Mouse (Mus musculus) embryonic facial prominence, embryonic 12.5 days (tissue): ENCODE data around the gene Anxa9. TPM values are rescaled to one million over a fixed set of nuclear protein-coding genes. Genes with fewer than 3 reads are reported as not detected.

Source experiments
- ATAC-seq: fragments of 200-750 bp; cut with Nextera tagmentation; 2 replicates; pipeline ENCODE4 v1.8.0; 2017; ENCODE audit not compliant: insufficient number of reproducible peaks, insufficient read depth, low FRiP score, low TSS enrichment
- H3K27ac ChIP-seq: fragments of 300-500 bp; sonication (generic); 2 replicates; pipeline ENCODE4 v1.5.1; 2016; ENCODE audit warnings: mild to moderate bottlenecking
- H3K27me3 ChIP-seq: fragments of 300-500 bp; sonication (generic); 2 replicates; pipeline ENCODE4 v1.6.1; 2016; ENCODE audit warnings: mild to moderate bottlenecking, moderate library complexity
- H3K36me3 ChIP-seq: fragments of 300-500 bp; sonication (generic); 2 replicates; pipeline ENCODE4 v1.6.1; 2016; ENCODE audit warnings: mild to moderate bottlenecking
- H3K4me1 ChIP-seq: fragments of 300-500 bp; sonication (generic); 2 replicates; pipeline ENCODE4 v1.6.1; 2016
- H3K4me2 ChIP-seq: fragments of 300-500 bp; sonication (generic); replicated peaks from 2 replicates; pipeline ENCODE4 v1.6.1; 2016; ENCODE audit warnings: mild to moderate bottlenecking, moderate library complexity
- H3K4me3 ChIP-seq: fragments of 300-500 bp; sonication (generic); 2 replicates; pipeline ENCODE4 v1.5.1; 2016; ENCODE audit warnings: mild to moderate bottlenecking
- H3K9ac ChIP-seq: fragments of 300-500 bp; sonication (generic); 2 replicates; pipeline ENCODE4 v1.6.1; 2016; ENCODE audit warnings: mild to moderate bottlenecking, moderate library complexity
- H3K9me3 ChIP-seq: fragments of 300-500 bp; sonication (generic); 2 replicates; pipeline ENCODE4 v1.6.1; 2016; ENCODE audit warnings: mild to moderate bottlenecking, moderate library complexity
- WGBS: fragments of 180-500 bp; shearing (Covaris S2); methylation state at CpG from one replicate; pipeline ENCODE4 v1.1.7; 2016; 5-methylcytosine and 5-hydroxymethylcytosine counted together
- polyA plus RNA-seq: library from polyadenylated mRNA; unstranded; fragments of >200 nt; fragmentation: Nextera tagmentation; extraction: Ambion mirVana; gene quantifications from 2 replicates; pipeline ENCODE4 v1.2.1, GENCODE M21; 2016

The Anxa9 gene
- polyA plus RNA-seq, 1 experiment from 2014 or later, result 1.3 TPM

DNA sequence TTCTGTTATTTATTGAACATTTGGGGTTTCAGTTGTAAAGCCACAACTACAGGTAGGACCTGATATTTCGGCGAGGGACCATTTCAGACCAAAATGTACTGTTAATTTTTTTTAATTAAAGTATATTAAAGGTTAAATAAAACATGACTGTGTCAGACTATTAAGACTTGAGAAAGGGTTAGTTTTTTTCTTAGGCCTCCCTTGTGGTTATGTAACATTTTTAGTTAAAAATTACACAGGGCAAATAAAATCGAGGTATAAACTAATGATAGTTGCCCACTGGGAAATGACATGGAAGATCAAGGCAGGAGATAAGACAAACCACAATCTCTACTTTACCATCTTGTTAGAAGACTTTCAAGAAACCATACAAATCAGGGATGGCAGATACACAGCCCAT, 16.5 kb upstream of the Anxa9 start:
- Histone ChIP-seq H3K4me2 (no peak overlapping the region), H3K4me1 (peaks cover 11% of the 10 kb centered on the region; the same call in 1 of the 2 replicates), H3K9ac (no peak overlapping the region), H3K27me3 (no peaks in the 10 kb centered on the region), H3K4me3 (no peak overlapping the region), H3K9me3 (no peaks in the 10 kb centered on the region), H3K27ac (no peak overlapping the region), H3K36me3 (peaks cover 93% of the 10 kb centered on the region)
- no peak for ATAC-seq
- 94% methylated on average over 3 of the region's 3 CpGs for WGBS

DNA sequence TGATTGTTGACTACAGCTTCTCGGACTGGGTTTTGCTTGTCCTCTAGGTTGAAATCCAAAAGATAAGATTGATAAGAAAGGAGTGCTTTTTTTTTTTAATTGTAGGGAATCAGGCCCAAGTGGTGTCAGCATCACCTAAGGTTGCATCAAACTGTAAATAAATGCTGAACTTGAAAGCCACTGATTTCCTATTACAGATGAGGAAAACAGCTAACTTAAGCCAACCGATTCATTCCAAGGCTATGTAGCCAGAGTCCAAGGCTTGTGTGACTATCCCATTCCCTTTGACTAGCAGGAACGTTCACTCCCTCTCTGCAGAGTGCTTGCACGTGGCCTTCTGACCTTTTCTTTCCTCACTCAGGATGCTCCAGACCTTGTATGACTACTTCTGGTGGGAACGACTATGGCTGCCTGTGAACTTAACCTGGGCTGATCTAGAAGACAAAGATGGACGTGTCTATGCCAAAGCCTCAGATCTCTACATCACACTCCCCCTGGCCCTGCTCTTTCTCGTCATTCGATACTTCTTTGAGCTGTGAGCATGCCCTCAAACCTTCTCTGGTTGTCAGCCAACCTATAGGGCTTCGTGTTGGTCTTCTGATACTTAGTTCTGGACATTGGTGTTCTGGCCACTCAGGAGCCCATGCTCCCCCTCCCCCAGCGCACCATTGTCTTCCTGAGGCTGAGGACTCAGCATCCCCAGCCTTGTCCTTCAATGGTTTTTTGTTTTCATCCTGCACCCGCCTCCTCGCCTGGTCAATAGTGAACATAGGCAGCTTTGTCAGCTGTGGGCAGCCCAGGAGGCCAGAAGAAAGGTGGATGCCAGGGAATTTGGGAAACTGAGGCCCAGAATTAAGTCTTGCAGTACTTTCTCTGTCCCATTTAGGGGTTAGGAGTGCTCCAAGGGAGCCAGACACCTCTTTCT, 13.0 kb upstream of the Anxa9 start:
- peaks cover 30% of the 10 kb centered on the region for H3K4me1 ChIP-seq
- no peak for ATAC-seq
- peaks cover 59% of the 10 kb centered on the region for H3K36me3 ChIP-seq
- H3K27me3 ChIP-seq, result no peaks in the 10 kb centered on the region
- no peaks in the 10 kb centered on the region for H3K9me3 ChIP-seq
- no peak overlapping the region for H3K4me3 ChIP-seq
- H3K27ac ChIP-seq, result no peak overlapping the region
- WGBS, result 69% methylated on average over 12 of the region's 12 CpGs
- H3K9ac ChIP-seq, result no peak overlapping the region
- H3K4me2 ChIP-seq, result no peak overlapping the region

DNA sequence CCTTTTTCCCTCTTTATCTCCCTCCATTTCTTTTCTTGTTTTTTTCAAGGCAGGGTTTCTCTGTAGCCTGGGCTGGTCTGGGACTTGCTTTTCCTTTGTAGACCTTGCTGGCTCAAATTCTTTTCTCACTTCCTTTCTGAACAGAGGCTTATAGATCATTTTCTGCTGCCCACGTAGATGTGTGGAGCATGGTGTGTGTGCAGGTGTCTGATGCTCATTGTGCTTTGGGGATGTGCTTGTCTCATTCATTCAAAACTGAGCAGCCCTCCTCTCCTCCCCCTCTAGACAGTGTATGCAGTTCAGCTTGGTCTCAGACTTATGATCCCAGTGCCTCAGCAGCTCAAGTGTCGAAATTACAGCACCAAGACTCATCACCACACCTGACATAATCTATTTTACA, 12.1 kb upstream of the Anxa9 start:
- H3K36me3 ChIP-seq, result peaks cover 51% of the 10 kb centered on the region
- 61% methylated on average over 2 of the region's 2 CpGs for WGBS
- no peak overlapping the region for H3K27ac ChIP-seq
- no peak overlapping the region for H3K9ac ChIP-seq
- no peaks in the 10 kb centered on the region for H3K9me3 ChIP-seq
- H3K4me2 ChIP-seq, result no peak overlapping the region
- no peak for ATAC-seq
- H3K4me1 ChIP-seq, result peaks cover 30% of the 10 kb centered on the region
- H3K4me3 ChIP-seq, result no peak overlapping the region
- no peaks in the 10 kb centered on the region for H3K27me3 ChIP-seq

DNA sequence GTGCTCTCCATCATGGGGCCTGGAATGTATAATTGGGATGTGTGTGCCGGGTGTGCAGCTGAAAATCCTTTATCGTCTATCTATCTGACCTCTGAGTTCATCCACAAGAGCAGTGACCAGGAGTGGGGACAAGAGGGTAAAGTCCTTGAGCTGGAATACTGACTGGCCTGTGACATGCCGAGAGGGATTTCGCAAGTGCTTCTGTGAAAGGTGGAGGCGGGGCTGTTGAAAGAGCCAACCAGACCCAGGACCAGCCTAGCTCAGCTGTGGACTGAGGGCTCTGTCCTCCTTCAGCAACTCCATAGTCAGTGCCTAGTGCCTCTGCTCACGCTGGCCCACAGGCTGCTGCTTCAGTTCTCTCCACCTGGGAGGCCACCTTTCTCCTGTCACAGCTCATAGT, 11.6 kb upstream of the Anxa9 start:
- 49% methylated on average over 6 of the region's 6 CpGs for WGBS
- Histone ChIP-seq H3K4me2 (no peak overlapping the region), H3K27ac (0 out of 2 replicates have a peak overlapping the region, but pooled peaks have one; percentile 8), H3K4me1 (peaks cover 30% of the 10 kb centered on the region), H3K36me3 (peaks cover 45% of the 10 kb centered on the region), H3K4me3 (no peak overlapping the region), H3K9ac (no peak overlapping the region), H3K9me3 (no peaks in the 10 kb centered on the region), H3K27me3 (no peaks in the 10 kb centered on the region)
- no peak for ATAC-seq

DNA sequence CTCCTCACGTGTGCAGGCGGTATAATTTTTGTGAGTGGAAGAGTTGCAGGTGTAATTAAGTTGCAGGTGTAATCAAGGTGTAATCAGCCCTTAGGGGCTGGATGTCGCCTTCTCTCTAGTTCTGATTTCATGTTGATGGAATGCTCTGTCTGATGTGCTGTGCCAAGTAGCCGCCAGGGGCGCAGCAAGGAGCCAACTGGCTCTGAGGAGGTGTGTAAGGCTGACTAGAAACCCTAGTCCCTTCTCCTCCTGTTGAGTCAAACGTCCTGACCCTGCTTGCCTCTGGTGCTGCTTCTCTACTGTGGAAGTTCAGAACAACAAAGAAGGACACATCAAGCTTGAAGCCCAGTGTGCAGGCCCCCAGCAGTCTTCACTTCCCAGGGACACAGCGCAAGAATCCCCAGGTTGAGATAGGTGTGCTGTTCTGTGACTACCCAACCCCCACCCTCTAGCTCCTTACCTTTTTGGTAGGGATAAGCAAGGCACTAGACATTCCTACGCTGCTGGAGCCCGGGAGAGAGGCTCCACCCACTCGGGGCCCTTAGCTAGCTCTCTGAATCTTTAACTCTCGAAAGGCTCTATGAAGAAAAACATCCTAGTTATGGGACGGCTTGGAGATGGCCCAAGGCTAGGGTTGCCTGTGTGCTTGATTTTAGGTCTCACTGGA, 10.6 kb upstream of the Anxa9 start:
- 19% methylated on average over 12 of the region's 12 CpGs for WGBS
- H3K27me3 ChIP-seq, result no peaks in the 10 kb centered on the region
- no peak for ATAC-seq
- H3K4me2 ChIP-seq, result peak overlapping the region; percentile 28
- H3K9ac ChIP-seq, result no peak overlapping the region
- H3K4me3 ChIP-seq, result peak overlapping the region; percentile 5; the same call in 1 of the 2 replicates
- H3K36me3 ChIP-seq, result peaks cover 35% of the 10 kb centered on the region
- H3K4me1 ChIP-seq, result peaks cover 30% of the 10 kb centered on the region
- H3K9me3 ChIP-seq, result no peaks in the 10 kb centered on the region
- no peak overlapping the region for H3K27ac ChIP-seq

DNA sequence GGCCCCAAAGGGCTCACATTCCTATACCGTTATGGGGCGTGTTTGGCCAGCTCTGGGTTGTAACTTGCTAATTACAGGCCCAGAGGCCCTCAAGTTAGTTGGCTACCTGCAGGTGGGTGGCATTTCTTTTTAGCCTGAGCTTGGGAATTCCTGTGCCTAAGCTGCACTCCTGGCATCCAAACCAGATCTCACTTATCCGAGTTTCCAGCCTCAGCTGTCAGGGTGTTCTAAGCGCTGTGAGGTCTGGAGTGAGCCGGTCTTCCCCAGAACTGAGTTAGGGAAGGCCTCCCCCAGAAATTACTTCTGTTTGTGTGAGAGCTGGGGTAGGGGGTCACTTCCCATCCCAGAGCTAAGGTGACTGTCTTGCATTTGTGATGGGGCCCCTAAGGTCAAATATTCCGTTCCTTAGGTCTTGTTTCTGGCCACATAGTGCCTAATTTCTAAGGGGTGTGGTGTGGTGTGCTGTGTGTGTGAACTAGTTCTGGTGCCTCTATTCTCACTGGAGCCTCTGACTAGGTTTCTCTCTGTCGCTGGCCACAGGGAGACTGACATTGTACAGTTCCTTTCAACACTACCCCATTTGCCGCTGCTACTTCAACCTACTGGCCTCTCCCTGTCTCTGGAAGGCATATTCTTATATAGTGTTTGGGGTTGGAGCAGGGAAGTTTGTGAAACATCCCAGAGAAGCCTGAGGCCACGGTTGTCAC, 9.0 kb upstream of the Anxa9 start:
- Histone ChIP-seq H3K4me3 (peak overlapping the region; percentile 70), H3K9ac (peak overlapping the region; percentile 95), H3K4me2 (peak overlapping the region; percentile 83), H3K36me3 (peaks cover 19% of the 10 kb centered on the region), H3K27me3 (no peaks in the 10 kb centered on the region), H3K4me1 (peaks cover 30% of the 10 kb centered on the region), H3K27ac (peak overlapping the region; percentile 95), H3K9me3 (no peaks in the 10 kb centered on the region)
- WGBS, result 14% methylated on average over 9 of the region's 9 CpGs
- ATAC-seq, result no peak

DNA sequence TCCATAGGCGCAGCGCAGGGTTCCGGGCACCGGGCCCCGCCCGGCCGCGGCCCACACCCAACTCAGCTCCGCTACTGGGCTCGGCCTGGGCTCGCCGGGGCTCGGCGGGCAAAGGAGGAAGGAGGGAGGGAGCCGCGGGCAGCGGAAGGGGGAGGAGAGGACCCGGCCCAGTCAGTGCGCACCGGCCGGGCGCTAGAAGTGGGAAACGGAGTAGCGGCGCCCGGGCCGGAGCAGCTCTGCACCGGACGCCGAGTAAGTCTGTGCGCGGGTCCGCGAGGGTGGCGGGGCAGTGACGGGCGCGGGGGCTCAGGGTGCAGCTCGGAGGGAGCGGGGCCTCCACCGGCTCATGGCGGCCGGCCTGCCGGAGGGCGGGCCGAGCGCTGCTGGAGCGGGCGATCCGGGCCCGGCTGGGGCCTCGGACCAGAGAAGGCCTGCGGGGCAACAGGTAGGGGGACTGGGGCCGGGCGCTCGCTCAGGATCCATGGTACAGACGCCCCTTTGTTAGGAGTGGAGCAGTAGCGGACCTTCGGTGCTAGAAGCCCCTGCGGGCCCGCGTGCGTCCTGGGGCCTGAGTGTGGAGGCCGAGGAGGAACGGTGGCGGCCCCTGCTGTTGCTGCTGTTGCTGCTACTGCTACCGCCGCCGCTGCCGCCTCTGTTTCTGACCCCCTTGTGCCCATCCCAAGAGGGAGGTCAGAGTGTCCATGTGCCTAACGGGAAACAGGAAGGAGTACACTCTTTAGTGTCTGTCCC, 8.3 kb upstream of the Anxa9 start:
- H3K27me3 ChIP-seq, result no peaks in the 10 kb centered on the region
- ATAC-seq, result peak; percentile 92
- peak overlapping the region; percentile 95 for H3K9ac ChIP-seq
- 1% methylated on average over 66 of the region's 71 CpGs for WGBS
- H3K9me3 ChIP-seq, result no peaks in the 10 kb centered on the region
- H3K36me3 ChIP-seq, result peaks cover 12% of the 10 kb centered on the region
- H3K4me2 ChIP-seq, result peak overlapping the region; percentile 83
- H3K4me1 ChIP-seq, result peaks cover 30% of the 10 kb centered on the region
- peak overlapping the region; percentile 70 for H3K4me3 ChIP-seq
- H3K27ac ChIP-seq, result peak overlapping the region; percentile 95

DNA sequence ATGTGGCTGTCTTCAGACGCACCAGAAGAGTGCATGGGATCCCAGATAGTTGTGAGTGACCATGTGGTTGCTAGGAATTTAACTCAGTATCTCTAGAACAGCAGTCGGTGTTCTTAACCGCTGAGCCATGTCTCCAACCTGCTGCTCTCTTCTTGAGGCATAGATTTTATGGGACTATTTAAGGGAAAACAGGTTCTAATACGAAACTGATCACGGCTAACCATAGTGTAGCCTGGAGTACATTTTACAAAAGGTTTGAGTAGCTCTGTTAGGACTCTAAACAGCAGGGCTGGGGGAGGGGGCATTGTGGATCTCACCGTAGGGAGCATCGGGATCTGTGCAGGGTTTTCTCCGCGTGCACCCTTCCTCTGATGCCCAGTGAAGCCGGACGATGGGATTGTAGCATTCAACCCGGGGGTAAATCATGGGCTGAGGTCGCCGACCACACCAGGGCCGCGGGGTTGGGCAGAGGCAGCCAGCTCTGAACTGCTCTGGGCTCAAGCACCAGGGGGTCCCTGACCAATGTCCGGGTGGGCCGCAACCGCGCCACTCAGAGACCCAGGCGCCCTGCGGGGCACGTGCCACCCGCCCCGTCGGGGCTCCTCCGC, 7.6 kb upstream of the Anxa9 start, which contains the start of gene Cers2:
Cers2 (plus strand) TSS at position 306 of the 608 bp plus-strand sequence.
- H3K4me1 ChIP-seq, result peaks cover 28% of the 10 kb centered on the region
- 0 out of 2 replicates have a peak, but pooled peaks have one; percentile 29 for ATAC-seq
- H3K9me3 ChIP-seq, result no peaks in the 10 kb centered on the region
- 5% methylated on average over 27 of the region's 27 CpGs for WGBS
- H3K27me3 ChIP-seq, result no peaks in the 10 kb centered on the region
- H3K4me2 ChIP-seq, result peak within 1 kb of the TSS; percentile 83
- H3K4me3 ChIP-seq, result peak within 1 kb of the TSS; percentile 70
- peak within 1 kb of the TSS; percentile 95 for H3K27ac ChIP-seq
- peak within 1 kb of the TSS; percentile 95 for H3K9ac ChIP-seq
- H3K36me3 ChIP-seq, result 0 out of 2 replicates have a peak, but pooled peaks cover 7% of the 10 kb centered on the region

DNA sequence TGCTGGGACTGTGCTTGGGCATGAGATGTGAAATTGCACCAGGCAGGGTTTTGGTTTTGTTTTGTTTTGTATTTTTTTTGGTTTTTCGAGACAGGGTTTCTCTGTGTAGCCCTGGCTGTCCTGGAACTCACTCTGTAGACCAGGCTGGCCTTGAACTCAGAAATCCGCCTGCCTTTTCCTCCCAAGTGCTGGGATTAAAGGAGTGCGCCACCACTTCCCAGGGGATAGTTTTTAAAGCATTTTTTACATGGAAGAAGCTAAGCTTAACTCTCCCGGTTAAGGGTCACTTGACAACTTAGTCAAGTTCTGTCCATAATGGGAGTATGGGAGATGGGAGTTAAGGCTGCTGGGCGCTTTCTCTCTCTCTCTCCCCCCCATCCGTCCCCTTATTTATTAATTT, 7.1 kb upstream of the Anxa9 start:
- 0 out of 2 replicates have a peak overlapping the region, but pooled peaks have one; percentile 95 for H3K27ac ChIP-seq

DNA sequence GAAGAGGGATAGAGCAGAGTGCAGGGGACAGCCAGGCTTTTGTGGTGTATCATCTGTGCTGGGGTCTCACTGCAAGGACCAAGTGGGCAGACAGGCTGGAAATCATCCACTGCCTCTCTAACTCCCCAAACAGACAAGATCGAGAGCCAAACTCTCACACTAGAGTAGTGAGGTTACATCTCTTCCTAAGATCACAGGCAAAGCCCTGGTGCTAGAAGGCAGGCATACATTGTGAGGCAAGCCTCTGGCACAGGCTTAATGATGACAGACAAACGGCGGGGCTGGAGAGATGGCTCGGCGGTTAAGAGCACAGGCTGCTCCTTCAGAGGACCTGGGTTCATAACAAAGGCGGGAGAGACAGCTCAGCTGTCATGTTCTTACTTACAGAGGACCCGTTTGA, 6.5 kb upstream of the Anxa9 start:
- H3K4me3 ChIP-seq, result no peak overlapping the region
- ATAC-seq, result no peak
- peaks cover 19% of the 10 kb centered on the region for H3K4me1 ChIP-seq
- H3K9me3 ChIP-seq, result no peaks in the 10 kb centered on the region
- H3K4me2 ChIP-seq, result no peak overlapping the region
- H3K9ac ChIP-seq, result no peak overlapping the region
- 46% methylated on average over 7 of the region's 7 CpGs for WGBS
- no peaks in the 10 kb centered on the region for H3K27me3 ChIP-seq
- 0 out of 2 replicates have a peak, but pooled peaks cover 2% of the 10 kb centered on the region for H3K36me3 ChIP-seq
- H3K27ac ChIP-seq, result no peak overlapping the region

More for the DNA sequence above, 7.1 kb upstream of the Anxa9 start:
- WGBS, result 61% methylated on average over 6 of the region's 6 CpGs
- Histone ChIP-seq H3K4me1 (peaks cover 25% of the 10 kb centered on the region), H3K4me3 (peak overlapping the region; percentile 70; the same call in 1 of the 2 replicates), H3K36me3 (0 out of 2 replicates have a peak, but pooled peaks cover 7% of the 10 kb centered on the region), H3K9me3 (no peaks in the 10 kb centered on the region), H3K9ac (0 out of 2 replicates have a peak overlapping the region, but pooled peaks have one; percentile 7), H3K4me2 (peak overlapping the region; percentile 83), H3K27me3 (no peaks in the 10 kb centered on the region)
- no peak for ATAC-seq
